Comparison of ENCODE assay signal across 11 mouse cellular contexts in genomic region chr7:44602443-44602842, GRCm38 (mm10). TPM values are rescaled to one million over a fixed set of nuclear protein-coding genes. Genes with fewer than 3 reads are reported as not detected.
A peak's percentile ranks its signal among the peaks of the same experiment; 100 is the strongest.
DNase-seq lines count a peak whose midpoint lies in the region; ATAC-seq and TF ChIP-seq lines count a peak whose summit lies in the region.
"Had no signal": no experiment of that assay in that cellular context is flagged by ENCODE, and none has a peak within 500 bp of the region (broad histone marks: within the 10 kb centered on the region; RNA-seq: fewer than 3 reads in every experiment).

No protein-coding gene starts in this region.

- no peaks in the 10 kb centered on the region for H3K9me3 ChIP-seq in embryonic facial prominence, embryonic 14.5 days (ENCODE audit: control insufficient read depth, low read length)
- no peaks in the 10 kb centered on the region for H3K9me3 ChIP-seq in neural tube, embryonic 14.5 days (ENCODE audit: control insufficient read depth, low read length)
- no peaks in the 10 kb centered on the region for H3K9me3 ChIP-seq in liver, postnatal 0 days (ENCODE audit: low read length)
- no peaks in the 10 kb centered on the region for H3K9me3 ChIP-seq in liver, embryonic 12.5 days (replicated peaks)
- H3K9me3 ChIP-seq: embryonic facial prominence, embryonic 12.5 days; heart, embryonic 15.5 days; limb, embryonic 12.5 days had no signal

- 10% methylated on average over 8 of the region's 11 CpGs for WGBS in embryonic facial prominence, embryonic 14.5 days
- 13% methylated on average over 11 of the region's 11 CpGs for WGBS in neural tube, embryonic 14.5 days
- 22% methylated on average over 11 of the region's 11 CpGs for WGBS in liver, postnatal 0 days (ENCODE audit: insufficient replicate concordance)
- WGBS in liver, embryonic 12.5 days (ENCODE audit: insufficient replicate concordance): 18% methylated on average over 11 of the region's 11 CpGs

- TF ChIP-seq CTCF in liver, postnatal 0 days (IDR thresholded peaks at IDR 0.05; ENCODE audit: low read depth): no peak

- H3K36me3 ChIP-seq in embryonic facial prominence, embryonic 14.5 days (ENCODE audit: control insufficient read depth, insufficient read depth, low read length): no peaks in the 10 kb centered on the region
- H3K36me3 ChIP-seq in neural tube, embryonic 14.5 days (ENCODE audit: control insufficient read depth, insufficient read depth, low read length): no peaks in the 10 kb centered on the region
- no peaks in the 10 kb centered on the region for H3K36me3 ChIP-seq in liver, postnatal 0 days (replicated peaks; ENCODE audit: insufficient read depth, low read length)
- H3K36me3 ChIP-seq in liver, embryonic 12.5 days: no peaks in the 10 kb centered on the region
- H3K36me3 ChIP-seq: embryonic facial prominence, embryonic 12.5 days; heart, embryonic 15.5 days; limb, embryonic 12.5 days had no signal

- H3K4me2 ChIP-seq in embryonic facial prominence, embryonic 14.5 days (ENCODE audit: low read depth, low read length): peak overlapping the region; percentile 24
- no peak overlapping the region for H3K4me2 ChIP-seq in neural tube, embryonic 14.5 days (ENCODE audit: low read depth, low read length)
- no peak overlapping the region for H3K4me2 ChIP-seq in liver, postnatal 0 days (ENCODE audit: low read depth, low read length)
- H3K4me2 ChIP-seq in liver, embryonic 12.5 days: no peak overlapping the region
- H3K4me2 ChIP-seq: heart, embryonic 15.5 days; limb, embryonic 12.5 days had no signal

- peaks cover 59% of the 10 kb centered on the region for H3K27me3 ChIP-seq in embryonic facial prominence, embryonic 14.5 days (replicated peaks; ENCODE audit: control insufficient read depth, insufficient read depth, low read length)
- H3K27me3 ChIP-seq in neural tube, embryonic 14.5 days (ENCODE audit: control insufficient read depth, insufficient read depth, low read length): peaks cover 12% of the 10 kb centered on the region; the same call in 1 of the 2 replicates
- peaks cover 58% of the 10 kb centered on the region for H3K27me3 ChIP-seq in liver, postnatal 0 days (ENCODE audit: insufficient read depth, low read length)
- H3K27me3 ChIP-seq in liver, embryonic 12.5 days (replicated peaks): peaks cover 86% of the 10 kb centered on the region

- peak overlapping the region; percentile 37; the same call in 1 of the 2 replicates for H3K9ac ChIP-seq in embryonic facial prominence, embryonic 14.5 days (ENCODE audit: low read depth, low read length)
- H3K9ac ChIP-seq in neural tube, embryonic 14.5 days (replicated peaks; ENCODE audit: low read depth, low read length): no peak overlapping the region
- H3K9ac ChIP-seq in liver, postnatal 0 days (replicated peaks): no peak overlapping the region
- no peak overlapping the region for H3K9ac ChIP-seq in liver, embryonic 12.5 days
- H3K9ac ChIP-seq: embryonic facial prominence, embryonic 12.5 days; heart, embryonic 15.5 days; limb, embryonic 12.5 days had no signal

- no peak for ATAC-seq in embryonic facial prominence, embryonic 14.5 days (ENCODE audit: low read depth)
- ATAC-seq in neural tube, embryonic 14.5 days (ENCODE audit: low read depth): peak; percentile 5; the same call in 1 of the 2 replicates
- ATAC-seq in liver, postnatal 0 days: no peak
- ATAC-seq in liver, embryonic 12.5 days: no peak

- no peak overlapping the region for H3K27ac ChIP-seq in embryonic facial prominence, embryonic 14.5 days (replicated peaks; ENCODE audit: low read depth, low read length)
- no peak overlapping the region for H3K27ac ChIP-seq in neural tube, embryonic 14.5 days (ENCODE audit: low read depth, low read length)
- H3K27ac ChIP-seq in liver, postnatal 0 days (ENCODE audit: low read depth): no peak overlapping the region
- H3K27ac ChIP-seq in liver, embryonic 12.5 days: no peak overlapping the region
- H3K27ac ChIP-seq: embryonic facial prominence, embryonic 12.5 days; heart, embryonic 15.5 days; limb, embryonic 12.5 days had no signal

- no peak for TF ChIP-seq EP300 in liver, postnatal 0 days (IDR thresholded peaks at IDR 0.05; ENCODE audit: low read depth)

- peaks cover 11% of the 10 kb centered on the region for H3K4me1 ChIP-seq in embryonic facial prominence, embryonic 14.5 days (ENCODE audit: control insufficient read depth, insufficient read depth, low read length)
- 0 out of 2 replicates have a peak, but pooled peaks cover 5% of the 10 kb centered on the region for H3K4me1 ChIP-seq in neural tube, embryonic 14.5 days (ENCODE audit: control insufficient read depth, insufficient read depth, low read length)
- H3K4me1 ChIP-seq in liver, postnatal 0 days (ENCODE audit: insufficient read depth): peaks cover 4% of the 10 kb centered on the region; the same call in 1 of the 2 replicates
- no peaks in the 10 kb centered on the region for H3K4me1 ChIP-seq in liver, embryonic 12.5 days

- no peak overlapping the region for H3K4me3 ChIP-seq in embryonic facial prominence, embryonic 14.5 days (ENCODE audit: low read depth, low read length)
- no peak overlapping the region for H3K4me3 ChIP-seq in neural tube, embryonic 14.5 days (ENCODE audit: low read depth, low read length)
- no peak overlapping the region for H3K4me3 ChIP-seq in liver, postnatal 0 days (ENCODE audit: low read depth, low read length)
- H3K4me3 ChIP-seq in liver, embryonic 12.5 days: no peak overlapping the region
- H3K4me3 ChIP-seq: embryonic facial prominence, embryonic 12.5 days; heart, embryonic 15.5 days; limb, embryonic 12.5 days had no signal

- DNase-seq in cerebellum, adult 18-20 months: peak; percentile 80
- peak; percentile 38 for DNase-seq in embryonic facial prominence, embryonic 14.5 days (ENCODE audit: low spot score)
- DNase-seq in layer of hippocampus, adult 9-11 months: peak; percentile 88
- DNase-seq in liver, postnatal 0 days: no peak
- no peak for DNase-seq in adrenal gland, adult 18-20 months (ENCODE audit: low spot score in 2 of 2)
- DNase-seq in urinary bladder, postnatal 25 days (ENCODE audit: low spot score): no peak

RNA-seq across cellular contexts. Expression of gene Kcnc3, which starts 12.0 kb away (rescaled TPM):
- polyA plus RNA-seq in embryonic facial prominence, embryonic 14.5 days (2014; fragmentation: Nextera tagmentation; extraction: Ambion mirVana): 0.49 and 0.67 TPM in 2 replicates
- polyA plus RNA-seq in neural tube, embryonic 14.5 days (2014; fragmentation: Nextera tagmentation; extraction: Ambion mirVana): 7.5 and 8.9 TPM in 2 replicates
- 0.13 and 0.20 TPM in 2 replicates for polyA plus RNA-seq in liver, postnatal 0 days (2015; fragmentation: Nextera tagmentation; extraction: Ambion mirVana)
- polyA plus RNA-seq in liver, embryonic 12.5 days (2016; fragmentation: Nextera tagmentation; extraction: Ambion mirVana): 0.13 and 0.24 TPM in 2 replicates
- 1 to 10 TPM; 4.0 to 5.6 TPM for total RNA-seq in adrenal gland, adult 18-20 months (2021)

RNA-seq across cellular contexts. Expression of gene Napsa, which starts 30.3 kb away (rescaled TPM):
- polyA plus RNA-seq in embryonic facial prominence, embryonic 14.5 days (2014; fragmentation: Nextera tagmentation; extraction: Ambion mirVana): 1.7 and 2.8 TPM in 2 replicates
- polyA plus RNA-seq in neural tube, embryonic 14.5 days (2014; fragmentation: Nextera tagmentation; extraction: Ambion mirVana): 0.82 and 2.1 TPM in 2 replicates
- polyA plus RNA-seq in liver, postnatal 0 days (2015; fragmentation: Nextera tagmentation; extraction: Ambion mirVana): 17.0 and 17.8 TPM in 2 replicates
- polyA plus RNA-seq in liver, embryonic 12.5 days (2016; fragmentation: Nextera tagmentation; extraction: Ambion mirVana): 2.5 and 3.1 TPM in 2 replicates
- 1 to 10 TPM; 1.3 to 1.6 TPM for total RNA-seq in adrenal gland, adult 18-20 months (2021)

RNA-seq across cellular contexts. Expression of gene Nr1h2, which starts 48.7 kb away (rescaled TPM):
- 60.8 and 64.5 TPM in 2 replicates for polyA plus RNA-seq in embryonic facial prominence, embryonic 14.5 days (2014; fragmentation: Nextera tagmentation; extraction: Ambion mirVana)
- 57.2 and 59.5 TPM in 2 replicates for polyA plus RNA-seq in neural tube, embryonic 14.5 days (2014; fragmentation: Nextera tagmentation; extraction: Ambion mirVana)
- polyA plus RNA-seq in liver, postnatal 0 days (2015; fragmentation: Nextera tagmentation; extraction: Ambion mirVana): 33.6 and 33.9 TPM in 2 replicates
- polyA plus RNA-seq in liver, embryonic 12.5 days (2016; fragmentation: Nextera tagmentation; extraction: Ambion mirVana): 51.9 and 54.1 TPM in 2 replicates
- total RNA-seq in adrenal gland, adult 18-20 months (2021): 100 to 1,000 TPM; 108 to 128 TPM

RNA-seq across cellular contexts. Expression of gene Pold1, which starts 53.8 kb away (rescaled TPM):
- 57.9 and 64.1 TPM in 2 replicates for polyA plus RNA-seq in embryonic facial prominence, embryonic 14.5 days (2014; fragmentation: Nextera tagmentation; extraction: Ambion mirVana)
- 9.4 and 12.5 TPM in 2 replicates for polyA plus RNA-seq in neural tube, embryonic 14.5 days (2014; fragmentation: Nextera tagmentation; extraction: Ambion mirVana)
- 18.9 and 25.1 TPM in 2 replicates for polyA plus RNA-seq in liver, postnatal 0 days (2015; fragmentation: Nextera tagmentation; extraction: Ambion mirVana)
- 94.2 and 94.3 TPM in 2 replicates for polyA plus RNA-seq in liver, embryonic 12.5 days (2016; fragmentation: Nextera tagmentation; extraction: Ambion mirVana)
- total RNA-seq in adrenal gland, adult 18-20 months (2021): 1 to 10 TPM; 8.3 to 9.4 TPM

Comparison
In these comparisons a context has a peak if more than half of its experiments do, and no peak if none do; other contexts are left out.
1. DNase-seq: peak in cerebellum, adult 18-20 months (2 of 2), embryonic facial prominence, embryonic 14.5 days (single experiment) and layer of hippocampus, adult 9-11 months (single experiment); none in liver, postnatal 0 days (single experiment), adrenal gland, adult 18-20 months (0 of 2) and urinary bladder, postnatal 25 days (single experiment).